Mouse (Mus musculus): ENCODE data around the gene Sult4a1.
A peak's percentile ranks its signal among the peaks of the same experiment; 100 is the strongest.
"Not testable (repeated sequence)": the region's sequence is repeated elsewhere in the genome, so short reads cannot be mapped to it uniquely, and the experiment has no call there.

Gene Sult4a1

DNA sequence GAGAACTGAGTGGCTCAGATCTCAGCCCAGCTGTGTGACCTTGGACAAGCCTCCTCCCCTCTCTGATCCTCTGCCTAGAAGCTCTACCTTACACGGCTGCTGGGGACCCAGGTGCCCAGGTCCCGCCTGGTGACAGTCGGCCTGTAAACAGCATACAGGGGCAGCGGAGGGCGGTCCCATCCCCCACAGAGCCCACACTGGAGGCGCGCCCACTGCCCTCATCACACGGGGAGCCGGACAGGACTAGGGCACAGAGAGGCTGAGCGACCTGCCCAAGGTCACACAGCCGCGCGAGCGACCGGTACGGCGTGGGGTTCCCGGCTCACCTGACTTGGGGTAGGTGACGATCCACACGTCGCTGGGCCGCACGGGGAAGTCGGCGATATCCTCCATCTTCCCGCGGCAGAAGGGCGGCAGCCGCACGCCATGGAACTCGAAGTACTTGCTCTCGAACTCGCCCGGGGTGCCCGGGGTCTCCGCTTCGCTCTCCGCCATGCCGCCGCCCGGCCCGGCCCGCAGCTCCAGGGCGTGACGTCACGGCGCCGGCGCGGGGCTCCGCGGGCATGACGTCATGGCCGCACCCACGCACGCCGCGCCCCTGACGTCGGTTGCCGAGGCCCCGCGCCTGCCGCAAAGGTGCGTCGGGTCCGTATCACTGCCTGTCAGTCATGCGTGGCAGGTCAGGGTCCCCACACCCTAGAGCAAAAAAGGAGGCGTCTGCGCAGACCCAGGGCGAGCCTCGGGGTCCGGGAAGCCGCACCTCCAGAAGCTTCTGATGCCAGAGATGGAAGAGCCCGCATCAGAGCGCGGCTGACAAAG is at the start of gene Sult4a1:
Sult4a1 (minus strand) TSS at position 650 of the 819 bp plus-strand sequence.
- no peak for DNase-seq (ENCODE audit: low spot score in 2 of 2)

DNA sequence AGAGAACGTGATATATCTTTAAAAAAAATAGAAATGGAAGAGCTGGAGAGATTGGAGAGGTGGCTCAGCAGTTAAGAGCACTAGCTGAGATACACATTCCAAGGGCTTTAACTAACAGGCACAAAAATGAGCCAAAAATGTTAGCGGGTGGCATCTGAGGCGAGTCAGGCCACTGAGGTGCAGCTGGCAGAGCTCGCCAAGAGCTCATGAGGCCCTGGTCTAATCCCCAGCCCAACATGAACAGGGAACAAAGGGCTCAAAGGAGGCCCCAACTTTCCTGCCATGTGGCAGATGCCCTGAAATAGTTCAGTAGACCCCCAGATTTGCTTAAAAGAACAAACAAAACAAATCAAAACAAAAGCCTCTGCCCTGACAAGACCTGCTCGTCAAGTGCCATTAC is 35.4 kb upstream of the Sult4a1 start:
- DNase-seq (ENCODE audit: low spot score in 2 of 2) = no peak

DNA sequence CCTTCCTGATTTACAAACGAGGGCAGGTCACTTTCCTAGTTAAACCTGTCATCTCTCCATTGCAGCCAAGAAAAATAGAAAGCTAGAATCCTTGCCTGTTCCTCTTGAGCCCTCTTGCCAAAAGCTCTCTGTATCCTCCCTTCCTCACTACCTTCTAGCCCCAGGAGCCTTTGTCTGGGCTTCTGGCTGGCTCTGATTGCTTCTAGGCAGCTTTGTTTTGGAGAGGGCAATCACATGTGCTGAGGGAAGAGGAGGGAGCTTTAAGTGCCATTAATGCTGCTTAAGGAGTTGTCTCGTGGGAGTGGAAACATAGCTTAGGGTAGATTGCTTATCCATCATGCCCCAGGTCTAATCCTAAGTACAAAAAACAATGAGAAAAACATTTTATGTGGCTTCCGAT is 34.6 kb upstream of the Sult4a1 start:
- DNase-seq (ENCODE audit: low spot score in 2 of 2) = no peak

DNA sequence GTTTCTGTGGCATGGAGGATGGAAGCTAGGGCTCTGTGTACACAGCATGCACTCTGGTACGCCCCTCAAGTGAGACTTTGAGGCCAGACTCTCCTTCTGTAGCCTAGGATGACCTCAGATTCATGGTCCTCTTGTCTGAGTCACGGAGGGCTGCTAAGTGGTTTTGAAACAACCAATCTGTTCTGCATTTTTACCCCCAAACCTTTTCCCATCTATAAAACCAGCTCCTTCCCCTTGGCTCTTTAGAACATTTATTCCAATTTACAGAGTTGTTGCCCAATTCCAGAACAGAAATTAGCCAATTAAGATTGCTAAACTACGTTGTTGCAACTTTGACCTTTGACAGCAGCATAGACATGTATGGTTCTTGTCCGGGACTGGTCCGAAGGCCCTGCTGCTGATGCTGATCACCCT is 34.0 kb upstream of the Sult4a1 start:
- no peak for DNase-seq (ENCODE audit: low spot score in 2 of 2)

DNA sequence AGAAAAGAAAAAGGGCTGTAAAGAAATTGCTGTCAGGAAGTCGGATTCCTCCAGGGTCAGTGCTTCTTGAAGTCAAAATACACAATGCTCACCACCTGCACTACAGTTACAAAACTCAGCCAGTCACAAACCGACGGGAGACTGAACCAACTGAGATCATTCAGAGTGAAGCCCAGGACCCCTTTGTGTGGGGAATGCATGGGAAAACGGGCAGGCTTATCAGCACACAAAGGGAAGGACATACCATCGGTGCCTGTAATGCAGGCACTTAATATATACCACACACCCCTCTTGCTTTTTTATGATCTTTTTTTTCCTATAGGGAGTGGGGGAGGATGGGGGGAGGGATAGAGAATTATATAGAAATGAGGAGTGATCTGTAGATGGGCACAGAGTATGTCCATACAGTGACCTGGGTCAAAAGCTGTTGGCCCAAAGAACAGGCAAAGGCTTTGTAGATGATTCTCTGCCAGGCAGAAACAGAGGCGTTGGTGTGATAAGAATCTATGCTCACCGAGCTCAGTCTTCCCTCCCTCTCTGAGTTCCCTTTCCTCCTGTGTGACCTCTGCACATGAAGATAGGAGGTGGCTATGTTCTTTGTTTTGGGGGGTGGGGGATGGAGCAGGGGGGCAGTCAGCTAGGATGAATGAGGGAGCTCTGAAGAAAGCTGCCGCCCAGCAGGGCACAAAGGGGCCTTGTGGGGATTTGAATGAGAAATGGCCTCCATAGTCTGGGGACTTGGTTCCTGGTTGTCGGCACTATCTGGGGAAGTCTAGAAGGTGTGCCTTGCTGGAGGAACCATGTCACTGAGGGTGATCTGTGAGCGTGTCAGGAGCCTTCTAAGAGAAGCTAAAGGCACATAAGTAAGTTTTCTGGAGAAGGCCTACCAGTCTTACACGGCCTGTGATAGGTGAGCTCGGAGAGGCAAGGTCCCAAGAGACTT is 31.2 kb upstream of the Sult4a1 start:
- DNase-seq (ENCODE audit: low spot score in 2 of 2) = no peak

DNA sequence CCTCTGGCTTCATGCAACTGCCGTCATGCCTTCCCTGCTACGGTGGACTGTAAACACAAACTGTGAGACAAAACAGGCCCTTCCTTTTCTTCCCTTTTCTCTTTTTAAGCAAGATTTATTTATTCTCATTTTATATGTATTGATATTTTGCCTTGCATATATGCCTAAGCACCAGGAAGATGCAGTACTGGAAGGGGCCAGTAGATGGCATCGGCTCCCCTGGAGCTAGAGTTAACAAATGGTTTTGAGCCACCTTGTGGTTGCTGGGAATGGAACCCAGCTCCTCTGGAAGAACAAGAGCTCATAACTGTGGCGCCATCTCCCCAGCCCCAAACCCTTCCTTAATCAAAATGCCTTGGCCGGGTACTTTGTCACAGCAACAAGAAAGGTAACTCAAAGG is 29.9 kb upstream of the Sult4a1 start:
- DNase-seq (ENCODE audit: low spot score in 2 of 2) = peak; percentile 24 to 68

DNA sequence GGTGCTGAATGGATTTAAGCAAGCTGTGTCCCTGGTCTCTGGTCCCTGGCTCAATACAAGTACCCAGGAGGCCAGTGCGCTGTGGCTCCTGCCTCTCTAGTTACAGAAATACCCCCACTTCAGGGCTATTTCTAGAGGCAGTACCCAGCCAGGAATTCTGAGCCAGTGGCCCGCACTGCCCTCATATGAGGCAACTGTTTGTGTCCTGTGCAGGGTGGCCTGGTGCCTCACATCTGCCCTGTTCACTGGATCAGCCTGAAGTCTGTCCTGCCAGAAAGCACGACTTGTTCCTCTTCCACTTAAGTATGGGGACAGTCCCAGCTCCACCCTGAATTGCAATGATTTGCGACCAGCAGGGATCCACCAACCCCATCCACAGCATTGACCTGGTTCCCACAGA is 27.9 kb upstream of the Sult4a1 start:
- DNase-seq (ENCODE audit: low spot score in 2 of 2) = no peak

DNA sequence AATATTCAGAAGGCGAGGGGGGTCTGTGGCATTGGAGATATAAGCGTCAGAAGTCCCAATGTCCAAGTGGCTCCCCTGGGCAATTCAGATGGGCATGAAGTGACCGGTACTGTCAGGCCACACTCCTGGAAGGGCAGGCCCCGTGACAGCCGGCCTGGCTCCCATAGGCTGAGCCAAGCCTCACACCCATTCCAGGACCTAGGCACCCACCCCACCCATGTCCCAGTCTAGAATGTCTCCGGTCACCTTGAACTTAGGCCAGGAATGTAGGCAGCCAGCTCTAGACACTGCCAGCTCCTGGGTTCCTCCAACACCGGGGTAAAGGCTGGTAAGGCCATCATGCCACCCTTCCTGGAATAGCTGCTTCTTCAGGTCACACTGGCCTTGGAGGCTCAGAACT is 26.4 kb upstream of the Sult4a1 start:
- DNase-seq (ENCODE audit: low spot score in 2 of 2) = no peak

DNA sequence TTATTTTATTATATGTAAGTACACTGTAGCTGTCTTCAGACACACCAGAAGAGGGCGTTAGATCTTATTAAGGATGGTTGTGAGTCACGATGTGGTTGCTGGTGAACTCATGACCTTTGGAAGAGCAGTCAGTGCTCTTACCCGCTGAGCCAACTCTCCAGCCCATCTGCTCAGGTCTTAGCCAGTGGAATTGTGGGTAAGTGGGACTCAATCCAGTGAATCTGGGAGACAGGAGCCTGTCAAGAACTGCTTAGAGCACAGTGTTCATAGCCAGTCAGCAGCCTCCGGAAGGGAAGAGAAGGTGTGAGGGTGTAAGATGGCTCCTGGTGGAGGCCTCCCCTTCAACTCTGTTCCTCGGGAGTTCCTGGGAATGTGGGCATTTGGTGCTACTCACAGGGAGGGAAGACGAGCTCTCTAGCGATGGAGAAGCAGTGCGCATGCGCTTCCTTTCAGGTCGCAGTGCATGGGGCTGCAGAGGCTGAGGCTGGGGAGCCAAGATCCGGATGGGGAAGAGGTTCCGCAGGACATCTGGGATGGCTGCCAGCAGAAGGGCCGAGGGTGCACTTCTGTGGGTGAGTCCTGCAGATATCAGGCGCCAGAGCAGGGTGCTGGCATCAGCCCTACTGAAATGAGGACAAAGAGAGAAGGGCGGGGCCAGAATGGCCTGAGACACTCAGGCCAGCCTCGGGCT is 25.7 kb upstream of the Sult4a1 start:
- DNase-seq (ENCODE audit: low spot score in 2 of 2) = no peak

DNA sequence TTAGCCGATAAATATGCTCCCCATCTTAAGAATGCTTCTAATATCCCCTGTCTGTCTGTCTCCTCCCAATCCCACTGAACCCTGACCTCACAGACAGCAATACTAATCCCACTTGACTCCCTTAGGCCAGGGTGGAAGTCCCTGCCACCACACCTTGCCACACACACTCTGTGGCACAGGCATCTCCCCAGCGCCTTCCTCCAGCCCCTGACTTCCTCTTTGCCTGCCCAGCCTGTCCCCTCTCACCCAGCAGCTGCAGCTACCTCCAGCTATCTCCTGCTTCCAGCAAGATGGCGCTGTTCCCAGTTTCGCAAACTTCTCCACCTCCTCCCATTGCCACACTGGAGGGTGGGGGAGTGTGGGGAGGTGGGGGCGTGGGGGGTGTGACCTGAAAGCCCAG is 21.3 kb upstream of the Sult4a1 start:
- no peak for DNase-seq (ENCODE audit: low spot score in 2 of 2)

DNA sequence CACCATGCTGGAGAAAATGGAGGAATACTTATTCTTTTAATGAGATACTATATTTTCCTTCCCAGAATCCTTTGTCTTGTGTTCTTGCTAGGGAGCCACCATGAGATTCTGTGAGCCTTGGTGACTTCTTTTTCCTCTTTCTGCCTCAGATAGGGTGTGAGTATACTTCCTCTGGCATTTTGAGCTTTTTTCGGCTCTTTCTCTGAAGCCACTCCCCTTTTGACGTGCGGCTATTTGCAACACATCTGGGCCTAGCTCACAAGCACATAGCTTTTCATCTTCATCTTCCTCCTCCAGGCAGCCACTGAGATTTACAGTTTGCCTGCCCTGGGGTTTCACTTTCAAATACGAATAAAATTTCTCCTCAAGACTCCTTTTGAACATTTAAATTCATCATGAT is 20.9 kb upstream of the Sult4a1 start:
- DNase-seq (ENCODE audit: low spot score in 2 of 2) = no peak

DNA sequence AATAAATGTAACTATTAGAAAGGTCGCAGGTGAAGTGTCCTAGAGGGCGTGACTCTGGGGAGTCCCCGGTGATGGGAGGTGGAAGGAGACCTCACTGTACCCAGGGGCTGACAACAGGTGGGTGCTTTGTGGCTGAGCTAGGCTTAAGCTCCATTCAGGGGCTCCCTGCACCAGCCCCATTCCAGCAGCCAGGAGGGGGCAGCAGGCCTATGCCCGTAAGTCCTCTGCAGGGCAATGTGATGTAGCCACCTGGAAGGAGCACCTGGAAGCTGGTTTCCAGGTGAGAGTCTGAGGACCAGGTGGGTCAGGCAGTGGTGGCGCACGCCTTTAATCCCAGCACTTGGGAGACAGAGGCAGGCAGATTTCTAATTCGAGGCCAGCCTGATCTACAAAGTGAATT is 18.5 kb upstream of the Sult4a1 start:
- DNase-seq (ENCODE audit: low spot score in 2 of 2) = no peak

DNA sequence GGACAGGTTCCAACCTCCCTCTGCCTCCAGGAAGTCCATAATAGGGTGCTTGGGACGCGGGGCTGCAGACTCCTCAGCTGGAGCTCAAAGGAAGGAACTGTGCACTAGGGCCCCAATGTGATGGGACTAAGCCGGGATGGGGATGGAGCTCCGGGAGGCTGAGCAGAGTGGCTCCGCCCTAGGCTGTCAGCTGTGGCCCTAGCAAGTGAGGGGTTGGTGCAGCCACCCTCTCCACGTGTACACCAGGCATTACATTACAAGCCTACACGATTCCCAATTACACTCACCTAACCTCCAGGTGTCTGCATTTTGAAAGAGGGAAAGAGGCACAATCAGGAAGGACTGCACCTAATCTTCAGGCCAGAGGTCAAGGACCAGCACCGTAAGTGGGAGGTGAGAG is 17.5 kb upstream of the Sult4a1 start, which contains the start of gene Pnpla5:
Pnpla5 (minus strand) TSS at position 101 of the 400 bp plus-strand sequence.
- DNase-seq (ENCODE audit: low spot score in 2 of 2) = no peak

DNA sequence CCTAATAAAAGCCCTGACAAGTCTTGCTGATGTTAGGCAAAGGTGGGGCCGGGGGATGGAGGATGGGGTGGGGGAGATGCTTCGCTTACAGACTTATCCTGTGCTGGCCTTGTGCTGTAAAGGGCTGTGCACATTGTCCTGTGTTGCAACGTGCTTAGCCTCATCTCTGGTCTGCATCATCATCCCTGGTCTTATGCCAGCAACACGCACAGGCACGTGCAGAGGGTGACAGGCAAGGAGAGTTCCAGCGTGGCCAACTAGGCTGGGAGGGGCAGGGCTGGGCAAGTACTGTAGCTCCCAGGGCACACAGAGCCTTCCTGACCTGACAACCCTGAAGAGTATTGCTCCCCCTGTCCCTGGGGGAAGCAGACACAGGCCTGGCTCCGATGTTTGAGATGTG is 15.5 kb upstream of the Sult4a1 start:
- no peak for DNase-seq (ENCODE audit: low spot score in 2 of 2)

DNA sequence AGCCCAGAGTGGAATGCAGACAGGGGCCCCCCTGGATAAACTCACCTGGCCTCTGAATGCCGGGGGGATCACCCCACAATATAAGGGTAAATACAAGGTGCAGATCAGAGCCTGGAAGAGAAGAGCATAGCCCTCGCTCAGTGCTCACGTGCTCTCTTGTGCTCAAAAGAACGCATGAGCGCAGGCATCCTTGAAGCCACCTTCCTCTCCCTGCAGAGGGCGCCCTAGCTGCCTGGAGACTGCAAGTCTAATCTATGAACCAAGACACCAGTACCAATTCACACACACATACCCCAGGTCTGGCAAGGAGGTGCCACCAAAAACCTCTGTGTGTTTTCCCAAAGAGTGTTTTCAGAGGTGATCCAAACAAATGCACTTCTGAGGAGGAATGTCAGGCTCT is 15.1 kb upstream of the Sult4a1 start:
- no peak for DNase-seq (ENCODE audit: low spot score in 2 of 2)

DNA sequence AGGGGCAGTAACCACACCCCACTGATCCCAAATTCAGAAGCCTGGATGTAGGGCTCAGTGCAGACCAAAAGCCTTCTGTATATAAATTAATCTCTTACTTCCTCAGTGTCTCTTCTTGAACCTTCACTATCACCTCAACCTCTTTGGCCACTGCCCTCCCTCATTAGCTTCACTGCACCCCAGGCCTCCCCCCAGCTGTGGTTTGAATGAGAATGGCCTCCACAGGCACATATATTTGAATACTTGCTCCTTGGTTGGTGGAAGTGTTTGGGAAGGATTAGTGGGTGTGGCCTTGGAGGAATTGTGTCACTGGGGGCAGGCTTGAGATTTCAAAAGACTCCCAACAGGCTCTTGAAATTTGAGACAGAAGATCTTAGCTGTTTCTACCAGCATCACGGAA is 10.9 kb upstream of the Sult4a1 start:
- DNase-seq (ENCODE audit: low spot score in 2 of 2) = no peak

DNA sequence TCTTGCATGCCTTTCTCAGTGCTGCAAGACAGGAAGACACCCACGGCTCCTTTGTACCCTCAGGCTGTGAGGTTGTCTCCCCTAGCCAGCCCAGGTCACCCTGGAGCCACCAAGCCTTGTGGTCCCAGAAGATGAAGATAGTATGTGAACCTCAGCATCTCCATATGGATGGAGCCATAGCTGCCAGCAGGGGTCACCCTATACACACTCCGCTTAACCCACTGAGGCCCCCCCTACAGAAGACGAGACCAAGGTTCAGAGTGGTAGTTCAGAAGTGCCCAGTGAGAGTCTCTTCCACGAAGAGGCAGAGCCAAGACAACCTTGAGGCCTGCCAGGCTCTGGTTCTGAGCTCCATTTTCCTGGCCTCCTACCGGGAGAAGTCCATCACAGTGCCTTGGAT is 10.2 kb upstream of the Sult4a1 start:
- DNase-seq (ENCODE audit: low spot score in 2 of 2) = no peak

DNA sequence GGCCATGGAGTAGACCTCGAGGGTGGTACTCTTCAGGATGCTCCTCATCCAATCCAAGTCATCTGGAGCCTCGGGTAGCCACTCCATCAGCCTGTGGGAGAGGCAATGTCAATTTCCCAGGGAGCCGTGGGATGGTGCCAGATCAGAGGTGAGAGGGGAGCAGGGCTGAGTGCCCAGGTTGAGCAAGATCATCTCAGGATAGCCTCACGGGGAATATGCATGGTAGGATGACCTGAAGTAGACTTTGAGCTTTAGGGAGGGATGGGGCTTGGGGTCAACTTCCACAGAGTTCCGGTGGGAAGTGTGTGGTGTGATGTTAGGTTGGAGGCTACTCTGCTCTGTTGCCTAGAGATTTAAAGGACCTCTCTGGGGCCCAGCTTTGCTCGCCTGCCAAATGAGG is 8.3 kb upstream of the Sult4a1 start:
- DNase-seq (ENCODE audit: low spot score in 2 of 2) = no peak

DNA sequence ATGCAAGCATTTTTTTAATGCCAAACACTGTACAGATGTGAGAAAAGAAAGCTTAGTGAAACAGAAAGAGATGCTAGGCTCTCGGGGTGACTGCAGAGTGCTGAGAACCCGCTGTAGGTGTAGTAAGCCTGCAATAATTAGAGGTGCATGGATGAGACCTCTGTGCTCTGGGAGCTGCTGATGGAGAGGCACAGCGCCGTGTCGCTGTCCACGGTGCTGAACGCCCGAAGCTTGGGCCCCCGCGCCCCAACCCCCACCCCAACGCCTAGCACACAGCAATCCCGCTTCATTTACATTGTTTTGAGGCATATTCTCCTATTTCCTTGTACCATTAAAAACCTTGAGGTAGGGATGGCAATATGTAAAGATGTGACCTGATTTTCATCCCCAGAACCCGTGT is 3.3 kb upstream of the Sult4a1 start:
- DNase-seq (ENCODE audit: low spot score in 2 of 2) = peak in 1 of 2 experiments; percentile 31

DNA sequence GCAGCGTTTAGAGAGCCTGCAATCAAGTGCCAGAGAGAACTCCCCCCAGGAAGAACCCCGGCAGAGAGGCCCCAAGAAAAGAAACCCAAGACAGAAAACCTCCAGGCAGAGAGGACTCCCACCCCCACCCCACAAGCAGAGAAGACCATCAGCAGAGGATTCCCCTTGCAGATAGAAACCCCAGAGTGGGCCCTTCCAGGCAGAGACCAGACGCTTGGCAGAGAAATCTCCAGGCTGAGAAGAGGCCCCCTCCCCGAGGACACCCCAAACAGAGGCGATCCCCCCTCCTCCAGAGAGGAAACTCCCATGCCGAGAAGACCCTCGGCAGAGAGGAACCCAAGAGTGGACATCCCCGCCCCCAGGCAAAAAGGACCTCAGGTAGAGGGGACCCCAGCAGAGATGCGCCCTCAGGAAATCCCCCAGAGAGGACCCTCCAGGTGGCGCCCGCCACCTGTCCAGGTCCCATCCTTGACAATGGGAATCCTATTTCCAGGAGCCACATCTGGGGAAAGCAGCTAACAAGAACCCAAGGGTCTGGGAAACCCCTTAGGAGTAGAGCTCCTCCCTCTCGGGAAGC is 458 bp upstream of the Sult4a1 start:
- DNase-seq (ENCODE audit: low spot score in 2 of 2) = no peak

DNA sequence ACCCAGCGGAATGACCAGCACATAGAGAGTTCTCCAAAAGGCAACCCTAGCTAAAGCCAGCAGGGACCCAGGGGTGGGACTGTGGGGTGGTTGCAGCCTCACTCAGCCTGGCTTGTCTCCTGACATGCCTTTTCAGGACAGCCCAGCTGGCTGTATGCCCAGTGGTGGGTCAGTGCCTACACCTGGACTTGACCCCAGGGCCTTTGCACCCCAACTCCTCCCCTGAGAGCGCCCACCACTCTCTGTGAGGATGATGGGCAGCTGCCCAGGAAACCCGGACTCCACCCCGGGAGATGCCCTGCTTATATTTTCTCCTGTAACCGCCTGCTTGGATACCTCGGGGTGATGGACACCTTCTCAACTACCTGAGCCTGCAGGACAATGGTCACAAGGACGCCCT is 928 bp downstream of the Sult4a1 start:
- no peak for DNase-seq (ENCODE audit: low spot score in 2 of 2)

DNA sequence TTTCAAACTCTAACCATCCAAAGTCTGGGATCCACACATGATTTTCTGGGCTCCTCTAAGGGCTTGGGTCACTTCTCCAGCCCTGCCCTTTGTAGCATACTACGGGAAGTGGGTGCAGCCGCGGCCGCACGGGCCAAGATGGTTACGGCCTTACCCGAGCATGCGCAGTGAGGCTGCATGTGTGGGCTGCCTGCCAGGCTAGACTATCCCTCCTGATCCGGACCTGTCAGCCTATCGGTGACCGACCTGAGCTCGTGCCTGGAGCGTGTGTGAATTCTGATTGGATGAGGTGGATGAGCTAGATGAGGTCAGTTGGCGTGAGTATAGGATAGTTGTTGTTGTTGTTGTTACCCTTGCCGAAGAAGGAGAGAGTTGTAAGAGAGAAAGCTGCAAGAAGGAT is 8.0 kb downstream of the Sult4a1 start:
- not testable (repeated sequence) for DNase-seq (ENCODE audit: low spot score in 2 of 2)
